Mouse (Mus musculus) spleen, adult 18-20 months (tissue): Measurements from ENCODE around the gene Slc10a1.

Source experiments
- DNase-seq, 2 experiments: peaks; one replicate each; pipeline ENCODE4 v3.0.0; 2022; ENCODE audit warnings: mixed read lengths in 2 of 2

Gene Slc10a1

GRCm38 (mm10) chr12:80927518-80927917, 41.0 kb downstream of the Slc10a1 start:
- DNase-seq, result no peak

GRCm38 (mm10) chr12:80926550-80926949, 42.0 kb downstream of the Slc10a1 start:
- no peak for DNase-seq

DNA sequence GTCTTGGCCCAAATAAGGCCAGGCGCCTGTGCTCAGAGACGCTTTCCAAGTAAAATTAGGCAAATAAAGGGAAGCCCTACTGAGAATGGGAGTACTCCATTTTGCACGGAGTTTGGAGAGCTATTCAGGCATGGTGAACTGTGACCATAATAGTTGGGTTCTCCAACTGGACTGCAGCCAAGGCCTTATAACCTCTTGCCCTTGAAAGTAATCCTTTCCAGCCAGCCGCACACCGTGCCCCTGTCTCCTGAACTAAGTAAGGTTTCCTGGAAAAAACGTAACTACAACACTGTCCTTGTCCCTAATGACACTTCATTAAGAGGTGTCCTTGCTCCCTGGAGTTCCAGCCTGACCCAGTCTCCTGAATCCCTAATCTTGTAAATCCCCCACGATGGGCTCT, 42.6 kb downstream of the Slc10a1 start:
- DNase-seq, result no peak

- no peak for DNase-seq
Measured at GRCm38 (mm10) chr12:80924205-80924604, 44.3 kb downstream of the Slc10a1 start.

DNA sequence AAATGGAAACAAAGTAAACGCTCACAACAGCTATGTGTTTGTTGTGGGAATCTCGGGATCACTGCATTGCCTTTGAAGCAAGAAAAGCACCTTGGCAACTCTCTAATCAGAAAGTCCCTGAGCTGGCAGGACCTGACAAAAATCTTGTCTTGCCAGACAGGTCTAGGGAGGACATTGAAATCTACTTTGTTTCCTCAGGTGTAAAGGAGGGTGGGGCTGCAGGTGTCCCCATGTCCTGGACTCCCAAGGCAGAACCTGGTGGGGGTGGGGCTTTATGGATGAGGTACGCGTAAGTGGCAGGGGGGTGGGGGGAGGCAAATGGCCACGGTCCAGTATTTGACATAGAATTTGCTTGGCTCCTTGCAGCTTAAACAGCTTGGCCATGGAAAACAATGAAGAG, 44.9 kb downstream of the Slc10a1 start:
- no peak for DNase-seq

GRCm38 (mm10) chr12:80922869-80923268, 45.6 kb downstream of the Slc10a1 start:
- DNase-seq, result no peak

- no peak for DNase-seq
Measured at GRCm38 (mm10) chr12:80921301-80921700, 47.2 kb downstream of the Slc10a1 start.

- DNase-seq, result peak; percentile 27 to 52
Measured at GRCm38 (mm10) chr12:80917764-80918163, 50.7 kb downstream of the Slc10a1 start.

DNA sequence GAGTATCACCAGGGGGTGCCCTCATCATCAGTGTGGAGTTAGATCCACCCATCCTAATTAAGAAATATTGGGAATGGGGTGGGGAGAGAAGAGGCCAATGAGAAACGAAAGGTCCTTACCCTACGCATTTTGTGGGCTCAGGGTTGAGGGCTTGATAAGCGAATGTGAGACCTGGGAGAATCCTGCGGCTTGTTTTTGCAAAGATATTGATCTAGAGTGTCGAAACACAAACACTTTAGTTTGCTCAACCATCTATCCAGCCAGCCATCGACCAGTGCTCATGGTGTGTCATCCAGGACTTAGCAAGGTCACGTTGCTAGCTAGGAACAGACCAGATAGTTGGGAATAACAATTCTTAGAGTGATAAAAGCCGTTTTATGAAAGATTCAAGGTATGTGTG, 58.9 kb downstream of the Slc10a1 start:
- no peak for DNase-seq
